Mouse (Mus musculus): ENCODE results near the gene Omt2b.
"Not testable (repeated sequence)": the region's sequence is repeated elsewhere in the genome, so short reads cannot be mapped to it uniquely, and the experiment has no call there.

Omt2b gene

DNA sequence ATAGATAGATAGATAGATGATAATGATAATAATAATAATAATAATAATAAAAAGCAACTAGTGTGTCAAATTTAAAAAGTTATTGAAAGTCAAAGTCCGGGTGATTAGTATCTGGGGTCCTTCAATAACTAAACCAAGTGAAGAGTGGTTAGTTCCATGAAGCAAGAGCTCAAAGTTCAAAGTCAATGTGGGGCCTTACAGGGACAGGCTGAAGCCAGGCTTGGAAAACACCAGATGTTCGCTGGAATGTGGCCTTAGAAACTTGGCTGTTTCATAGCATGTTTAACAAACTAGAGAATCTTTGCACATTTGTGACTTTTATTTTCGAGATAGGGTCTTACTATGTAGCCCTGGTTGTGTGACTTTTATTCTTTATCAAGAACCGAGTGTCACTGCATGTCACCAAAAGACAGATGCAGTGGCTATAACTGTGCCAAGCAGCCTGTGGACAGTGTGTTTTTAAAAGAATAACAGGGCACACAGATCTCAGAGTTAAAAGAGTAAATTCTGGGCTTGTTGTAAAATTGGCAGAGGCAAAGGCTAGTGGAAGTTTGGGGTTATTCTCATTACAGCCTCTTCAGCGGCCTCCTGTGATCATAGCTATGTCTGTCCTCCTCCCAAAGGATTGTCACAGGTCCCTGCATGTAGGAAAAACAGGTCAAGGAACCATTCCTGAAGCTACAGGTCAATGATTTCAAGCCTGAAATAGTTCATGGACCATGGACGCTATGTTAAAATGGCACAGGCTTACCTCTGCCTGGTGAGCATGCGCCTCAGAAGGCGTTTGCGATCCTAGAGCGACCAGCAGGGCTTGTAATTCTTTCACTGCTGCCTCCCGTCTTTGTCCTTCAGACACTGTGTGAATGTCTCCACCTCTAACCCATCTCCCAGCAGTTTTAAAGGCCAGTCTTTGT lies 27.5 kb downstream of the Omt2b start:
- DNase-seq = no peak

DNA sequence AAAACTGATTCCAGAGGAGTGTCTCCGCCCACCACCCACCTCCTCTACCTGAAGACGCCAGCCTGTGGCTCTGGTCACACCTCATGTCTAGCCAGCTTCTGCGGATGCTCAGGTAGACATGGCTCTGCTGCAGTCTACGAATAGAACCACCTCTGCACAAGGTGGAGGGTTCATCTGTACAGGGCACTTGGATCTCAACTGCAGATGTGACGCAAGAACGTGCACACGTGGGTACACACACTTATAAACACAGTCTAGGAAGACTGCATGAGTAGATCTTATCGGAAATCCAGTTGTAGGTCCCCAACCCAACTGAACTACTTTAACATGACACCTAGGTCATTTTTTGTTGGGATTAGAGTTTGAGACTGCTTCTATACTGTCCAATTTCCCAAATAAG lies 28.2 kb downstream of the Omt2b start, which contains the start of gene Gsta2:
Gene Gsta2 (minus strand): TSS at position 178 of the 400 bp plus-strand sequence.
- DNase-seq = no peak

DNA sequence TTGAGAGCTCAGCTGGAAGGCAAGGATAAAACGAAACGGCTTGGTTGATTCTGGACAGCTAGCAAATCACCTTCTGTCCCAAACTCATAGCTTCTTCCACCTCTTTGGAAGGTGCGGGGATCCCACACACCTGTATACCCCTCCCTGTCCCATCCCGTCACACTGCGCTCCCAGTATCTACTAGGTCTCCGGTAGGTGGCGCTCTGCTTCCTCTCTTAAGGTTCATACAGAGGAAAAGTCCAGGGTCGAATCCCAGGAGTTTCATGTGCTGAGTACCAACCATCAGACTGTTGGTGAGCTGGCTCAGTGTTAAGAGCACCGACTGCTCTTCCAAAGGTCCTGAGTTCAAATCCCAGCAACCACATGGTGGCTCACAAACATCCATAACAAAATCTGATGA lies 30.7 kb downstream of the Omt2b start:
- peak; percentile 50 to 52 for DNase-seq

DNA sequence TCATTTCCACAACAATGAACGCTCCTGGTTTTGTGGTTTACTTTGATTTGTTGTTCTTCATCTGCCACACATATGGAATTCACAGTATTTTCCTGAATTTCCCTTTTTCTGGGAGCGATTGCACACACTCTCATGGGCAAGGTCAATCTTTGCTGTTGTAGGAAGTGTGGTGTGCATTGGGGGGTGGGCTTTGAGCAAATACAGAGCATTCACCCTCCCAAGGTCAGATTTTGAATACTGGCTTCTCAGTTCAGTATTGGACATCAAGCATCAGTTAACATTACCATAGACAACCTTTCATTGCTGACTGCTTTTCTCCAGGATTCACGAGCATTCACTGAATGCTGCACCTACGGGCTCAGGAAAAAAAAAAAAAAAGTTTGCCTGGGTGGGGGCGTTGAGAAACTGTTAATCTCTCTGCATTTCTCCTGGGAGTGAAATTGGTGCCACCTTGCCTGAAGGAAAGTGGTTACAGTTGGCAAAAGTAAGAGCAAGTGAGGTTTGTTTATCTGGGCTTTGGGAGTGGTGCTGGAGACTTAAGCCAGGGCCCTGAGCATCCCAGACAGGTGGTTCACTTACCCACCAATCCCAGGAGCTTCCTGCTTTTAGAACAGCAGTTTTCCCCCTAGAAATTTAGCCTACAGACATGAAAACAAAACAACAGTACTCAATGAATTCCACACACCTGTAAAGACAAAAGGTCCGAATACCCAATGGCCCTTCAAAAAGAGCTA lies 32.5 kb downstream of the Omt2b start:
- no peak for DNase-seq

DNA sequence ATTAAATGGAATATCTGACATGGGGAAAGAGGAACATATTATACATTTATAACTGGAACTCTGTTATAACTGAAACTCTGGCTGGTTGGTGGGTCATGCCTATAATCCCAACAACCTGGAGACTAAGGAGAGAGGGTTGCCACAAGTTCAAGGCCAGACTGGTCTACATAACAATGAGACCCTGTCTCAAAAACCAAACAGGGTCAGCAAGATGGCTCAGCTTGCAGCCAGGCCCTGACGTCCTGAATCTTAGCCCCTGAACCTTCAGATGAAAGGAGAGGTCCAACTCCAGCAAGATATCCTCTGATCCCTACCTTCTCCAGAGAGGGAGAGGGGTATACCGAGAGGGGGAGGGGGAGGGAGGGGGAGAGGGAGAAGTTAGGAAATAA lies 33.1 kb downstream of the Omt2b start:
- DNase-seq = no peak

- no peak for DNase-seq
Measured at GRCm38 (mm10) chr9:78363374-78363773, 36.0 kb downstream of the Omt2b start.

DNA sequence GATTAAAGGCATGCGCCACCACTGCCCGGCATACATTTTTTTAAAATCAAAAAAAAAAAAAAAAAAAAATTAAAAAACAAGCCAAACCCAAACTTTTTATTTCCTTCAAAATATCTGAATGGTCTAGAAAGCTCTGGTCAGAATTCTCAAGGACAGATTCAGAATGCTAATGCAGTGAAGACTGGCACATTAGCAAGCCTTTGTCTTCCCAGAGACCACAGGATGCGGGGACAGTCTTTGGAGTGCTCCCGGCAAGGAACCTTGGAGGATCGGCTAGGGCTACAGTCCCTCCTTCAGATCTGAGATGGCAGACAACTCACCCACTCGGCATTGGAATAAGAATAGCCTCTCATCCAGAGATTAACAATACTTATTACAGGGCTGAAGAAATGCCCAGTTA lies 37.3 kb downstream of the Omt2b start:
- DNase-seq = no peak

DNA sequence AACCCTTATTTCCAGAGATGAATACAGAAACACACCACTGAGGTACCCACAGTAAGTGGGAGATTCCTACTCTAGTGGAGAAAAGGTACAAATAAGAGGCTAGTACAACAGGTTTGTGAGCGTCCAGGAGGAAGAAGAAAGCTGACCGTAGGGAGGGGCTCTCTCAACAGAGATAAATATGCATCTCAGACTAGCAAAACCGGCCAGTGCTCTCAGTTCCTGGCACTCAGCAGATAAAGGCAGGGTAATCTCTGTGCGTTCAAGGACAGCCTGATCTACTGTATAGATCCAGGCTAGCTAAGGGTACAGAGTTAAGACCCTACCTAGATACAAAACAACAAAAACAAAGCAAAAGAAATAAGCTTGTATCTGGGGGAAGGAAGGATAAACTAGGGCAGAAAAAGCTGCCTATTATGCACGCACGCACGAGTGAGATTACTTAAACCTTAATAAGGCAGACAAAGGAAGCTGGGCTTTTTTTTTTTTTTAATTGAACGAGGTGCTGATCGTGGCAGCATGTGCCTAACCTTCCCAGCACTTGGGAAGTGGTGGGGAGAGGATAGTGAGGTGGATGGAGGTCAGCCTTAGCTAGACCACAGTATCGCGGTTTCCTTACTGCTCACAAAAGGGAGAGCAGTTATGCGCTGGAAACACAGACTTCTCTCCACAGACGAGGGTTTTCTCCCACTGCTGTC lies 38.6 kb downstream of the Omt2b start:
- no peak for DNase-seq

DNA sequence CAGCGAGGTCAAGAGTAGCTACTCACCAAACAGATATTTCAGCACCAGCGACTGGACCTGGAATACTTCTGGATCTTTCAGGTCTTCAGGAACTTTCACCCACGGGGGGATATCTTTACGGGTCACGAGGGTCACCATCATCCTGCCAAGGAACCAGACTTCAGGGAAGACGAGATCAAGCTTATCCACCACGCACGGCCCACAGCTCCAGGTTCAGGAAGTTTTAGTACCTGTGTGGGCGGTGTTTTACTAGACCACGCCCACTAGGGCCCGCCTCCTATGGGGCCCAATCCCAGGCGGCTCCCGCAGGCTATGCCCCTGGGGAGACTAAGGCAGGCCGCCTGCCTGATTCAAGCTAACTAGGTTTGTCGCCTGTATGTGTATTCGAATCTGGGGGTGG lies 40.6 kb downstream of the Omt2b start, which contains the start of gene Dppa5a:
Gene Dppa5a (minus strand): TSS at position 219 of the 400 bp plus-strand sequence.
- not testable (repeated sequence) for DNase-seq

DNA sequence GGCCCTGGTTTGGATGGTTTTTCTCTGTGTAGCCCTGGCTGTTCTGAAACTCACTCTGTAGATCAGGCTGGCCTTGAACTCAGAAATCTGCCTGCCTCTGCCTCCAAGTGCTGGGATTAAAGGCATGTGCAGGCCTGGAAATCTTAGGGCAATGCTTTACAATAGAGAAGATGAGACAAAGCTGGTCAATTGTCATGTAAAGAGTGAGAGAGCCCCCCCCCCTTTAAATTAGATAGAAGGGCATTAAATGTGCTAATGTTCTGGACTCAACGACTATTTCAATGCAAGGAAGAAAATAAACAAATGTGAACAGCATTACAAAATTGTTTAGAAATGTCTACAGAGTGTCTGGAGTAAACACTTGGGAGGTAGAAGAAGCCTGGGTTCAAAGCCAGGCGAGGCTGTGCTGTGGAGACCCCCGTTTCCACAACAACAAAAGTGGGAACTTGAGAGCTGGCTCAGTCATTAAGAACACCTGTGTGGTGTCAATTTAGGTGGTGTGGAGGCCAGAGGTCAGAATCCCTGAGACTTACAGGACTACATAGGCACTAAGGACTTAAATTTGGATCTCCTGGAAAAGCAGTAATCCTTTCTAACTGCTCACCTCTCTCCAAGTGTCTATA lies 41.4 kb downstream of the Omt2b start:
- DNase-seq = no peak

- no peak for DNase-seq
Measured at GRCm38 (mm10) chr9:78369349-78369748, 42.0 kb downstream of the Omt2b start.

GRCm38 (mm10) chr9:78369786-78370185 lies 42.4 kb downstream of the Omt2b start:
- DNase-seq = no peak

DNA sequence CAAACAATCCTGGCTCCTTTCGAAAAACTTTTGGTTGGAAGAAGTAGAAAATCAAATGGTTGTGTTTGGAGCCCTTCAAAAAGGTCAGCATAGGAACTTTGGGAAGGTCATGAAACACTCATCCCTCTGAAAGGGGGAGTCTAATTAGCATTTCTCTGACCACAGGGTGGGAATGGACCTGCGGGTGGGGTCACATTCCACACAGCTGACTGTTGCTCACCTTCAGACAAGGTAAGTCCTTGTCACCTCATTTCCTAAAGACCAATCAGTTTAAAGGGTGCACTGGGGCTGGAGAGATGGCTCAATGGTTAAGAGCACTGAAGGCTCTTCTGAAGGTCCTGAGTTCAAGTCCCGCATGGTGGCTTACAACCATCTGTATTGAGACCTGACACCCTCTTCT lies 44.1 kb downstream of the Omt2b start:
- DNase-seq = no peak

GRCm38 (mm10) chr9:78372827-78373504 lies 45.6 kb downstream of the Omt2b start:
- no peak for DNase-seq

DNA sequence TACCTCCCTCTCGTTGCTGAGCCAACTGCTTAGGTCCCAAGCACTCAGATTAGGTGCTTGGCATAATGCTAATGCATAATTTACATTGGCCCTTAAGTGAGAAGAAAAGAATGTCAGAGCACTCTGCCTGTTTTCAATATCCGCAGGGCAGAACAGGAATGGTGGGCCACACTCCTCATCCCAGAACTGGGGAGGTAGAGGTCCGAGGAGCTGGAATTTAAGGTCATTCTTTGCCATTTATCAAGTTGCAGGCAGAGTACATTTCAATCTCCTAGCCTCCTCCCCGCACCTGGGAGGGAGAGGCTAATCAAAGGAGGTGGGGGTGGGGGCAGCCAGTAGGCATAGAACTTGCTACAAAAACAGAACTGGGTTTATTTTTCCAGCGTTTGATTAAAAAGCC lies 47.0 kb downstream of the Omt2b start:
- DNase-seq = no peak

- no peak for DNase-seq
Measured at GRCm38 (mm10) chr9:78374885-78375389, 47.5 kb downstream of the Omt2b start.

DNA sequence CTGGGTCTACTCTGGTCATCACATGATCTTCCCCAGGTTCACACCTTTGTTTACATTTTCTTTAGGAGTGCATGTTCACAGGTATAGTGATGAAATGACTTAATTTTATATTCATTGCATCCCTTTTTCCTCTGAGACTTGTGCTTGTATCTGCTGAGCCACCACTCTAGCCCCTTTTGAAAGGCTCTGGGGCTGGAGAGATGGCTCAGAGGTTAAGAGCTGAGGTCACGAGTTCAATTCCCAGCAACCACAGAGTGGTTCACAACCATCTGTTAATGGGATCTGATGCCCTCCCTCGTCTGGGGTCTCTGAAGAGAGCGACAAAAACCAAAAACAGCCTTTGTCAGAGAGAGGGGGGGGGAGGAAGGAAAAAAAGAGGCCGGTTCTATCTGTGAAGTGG lies 48.1 kb downstream of the Omt2b start:
- no peak for DNase-seq

DNA sequence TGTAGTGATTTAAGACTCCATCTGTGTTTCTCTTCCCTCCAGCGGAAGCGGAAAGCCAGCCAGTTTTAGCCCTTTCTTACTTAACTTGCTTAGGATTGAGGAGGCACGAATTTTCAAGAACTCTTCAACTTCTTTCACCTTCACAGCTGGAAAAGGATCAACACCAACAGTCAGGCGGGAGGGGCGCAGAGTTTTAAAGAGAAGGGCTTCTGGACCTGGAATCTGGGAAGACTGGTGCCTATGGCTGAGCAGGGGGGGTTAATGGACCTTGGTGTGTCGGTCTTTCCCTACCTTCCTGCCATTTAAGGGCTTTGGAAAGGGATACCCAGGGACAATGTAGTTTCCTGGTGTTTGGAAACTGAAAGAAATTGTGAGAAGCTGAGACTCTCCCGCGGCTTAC lies 50.2 kb downstream of the Omt2b start:
- DNase-seq = no peak

- DNase-seq = peak; percentile 3 to 6
Measured at GRCm38 (mm10) chr9:78378113-78378785, 50.9 kb downstream of the Omt2b start, which contains the start of gene Ooep. TSS of gene Ooep (minus strand) at chr9:78378725.
